Mouse (Mus musculus) liver, adult 2 months (tissue): ENCODE data around the gene S1pr2.

Experiments used
- CTCF ChIP-seq: fragments of 200-500 bp; IDR thresholded peaks from 2 replicates; pipeline ENCODE4 v1.5.1; 2011; ENCODE audit warnings: low read depth, low read length, control low read depth
- POLR2A ChIP-seq: fragments of 200-500 bp; IDR thresholded peaks from 2 replicates; pipeline ENCODE4 v1.6.1; 2011; ENCODE audit warnings: low read length, control low read depth; ENCODE audit not compliant: insufficient read depth; ENCODE audit errors: extremely low read depth

GRCm38 (mm10) chr9:20944697-20945370 lies 31.7 kb downstream of the S1pr2 start:
- TF ChIP-seq CTCF (no peak), POLR2A (no peak)
